Mouse (Mus musculus): ENCODE data around the gene Scd3.

DNA sequence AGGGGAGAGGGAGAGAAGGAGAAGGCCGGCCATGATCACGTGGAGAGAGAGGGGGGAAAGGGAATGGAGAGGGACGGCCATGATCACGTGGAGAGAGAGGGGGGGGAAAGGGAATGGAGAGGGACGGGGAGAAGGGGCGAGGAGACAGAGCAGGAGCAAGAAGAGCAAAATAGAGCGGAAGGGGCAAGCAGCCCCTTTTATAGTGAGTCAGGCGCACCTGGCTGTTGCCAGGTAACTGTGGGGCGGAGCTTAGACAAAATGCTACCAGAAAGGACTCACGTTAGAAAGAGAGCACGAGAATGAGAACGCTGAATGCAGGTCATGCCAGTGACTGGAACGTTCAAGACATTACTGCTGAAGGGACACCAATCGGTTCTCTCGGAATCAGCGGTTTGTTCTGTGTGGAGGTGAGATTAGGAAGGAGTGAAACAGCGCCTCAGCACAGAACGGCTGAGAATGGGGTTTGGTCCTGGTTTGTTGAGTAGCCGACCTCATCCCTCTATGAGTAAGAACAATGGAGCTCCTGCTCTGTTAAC lies 34.5 kb downstream of the Scd3 start:
- TF ChIP-seq CTCF (IDR thresholded peaks at IDR 0.05; ENCODE audit: borderline replicate concordance, extremely low read depth, insufficient read depth, insufficient read length) = no peak
- no peak for TF ChIP-seq POLR2A (IDR thresholded peaks at IDR 0.05; ENCODE audit: borderline replicate concordance, extremely low read depth, insufficient read depth, insufficient read length, poor library complexity, severe bottlenecking)
